Mouse (Mus musculus) cerebellum, adult 2 months (tissue): ENCODE results near the gene Gm39115.
"Not testable (repeated sequence)": the region's sequence is repeated elsewhere in the genome, so short reads cannot be mapped to it uniquely, and the experiment has no call there.

Experiments
- CTCF ChIP-seq: fragments of 200-500 bp; IDR thresholded peaks from 2 replicates; pipeline ENCODE4 v1.5.1; 2011; ENCODE audit warnings: low read depth, mild to moderate bottlenecking, control low read depth, low read length, moderate library complexity, borderline replicate concordance; ENCODE audit not compliant: insufficient read depth
- POLR2A ChIP-seq: fragments of 200-500 bp; IDR thresholded peaks from 2 replicates; pipeline ENCODE4 v1.6.1; 2011; ENCODE audit warnings: low read length, control low read depth, borderline replicate concordance; ENCODE audit not compliant: insufficient read depth

DNA sequence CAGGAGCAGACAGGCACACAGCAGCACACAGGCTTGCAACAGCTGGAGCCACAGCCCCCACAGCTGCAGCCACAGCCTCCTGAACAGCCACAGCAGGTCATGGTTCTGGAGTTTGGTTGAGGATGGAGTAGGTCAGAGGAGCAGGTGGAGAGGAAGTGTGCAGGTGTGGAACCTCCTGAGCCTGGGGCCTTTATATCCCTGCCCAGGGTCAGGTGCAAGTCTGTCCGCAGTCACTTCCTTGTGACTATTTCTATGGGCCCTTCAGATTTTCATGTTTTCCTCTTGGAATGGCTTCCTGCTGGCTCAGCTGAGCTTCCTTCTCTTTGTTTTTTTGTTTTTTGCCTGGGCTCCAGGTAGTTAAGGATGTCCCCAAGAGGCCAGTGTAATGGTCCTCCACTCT is 15.2 kb downstream of the Gm39115 start, which contains the start of gene Gm45618:
- TF ChIP-seq CTCF, POLR2A: not testable (repeated sequence)
